Mouse (Mus musculus) thymus, postnatal 14 days (tissue): ENCODE measurements around the gene Tlnrd1.
"Not testable (repeated sequence)": the region's sequence is repeated elsewhere in the genome, so short reads cannot be mapped to it uniquely, and the experiment has no call there.

ENCODE experiments used
- DNase-seq: peaks from one replicate; pipeline ENCODE4 v3.0.0; 2021

Tlnrd1 gene

GRCm38 (mm10) chr7:83884021-83884658 lies at the start of gene Tlnrd1, which contains the start of gene Mesd:
Tlnrd1 (minus strand) TSS chr7:83884305.
Mesd (plus strand) TSS chr7:83884466.
- DNase-seq: peak; percentile 86

- DNase-seq: no peak
Measured at GRCm38 (mm10) chr7:83921637-83922036, 37.5 kb upstream of the Tlnrd1 start.

GRCm38 (mm10) chr7:83920241-83920640 lies 36.1 kb upstream of the Tlnrd1 start:
- no peak for DNase-seq

GRCm38 (mm10) chr7:83914566-83914965 lies 30.5 kb upstream of the Tlnrd1 start:
- peak; percentile 81 for DNase-seq

DNA sequence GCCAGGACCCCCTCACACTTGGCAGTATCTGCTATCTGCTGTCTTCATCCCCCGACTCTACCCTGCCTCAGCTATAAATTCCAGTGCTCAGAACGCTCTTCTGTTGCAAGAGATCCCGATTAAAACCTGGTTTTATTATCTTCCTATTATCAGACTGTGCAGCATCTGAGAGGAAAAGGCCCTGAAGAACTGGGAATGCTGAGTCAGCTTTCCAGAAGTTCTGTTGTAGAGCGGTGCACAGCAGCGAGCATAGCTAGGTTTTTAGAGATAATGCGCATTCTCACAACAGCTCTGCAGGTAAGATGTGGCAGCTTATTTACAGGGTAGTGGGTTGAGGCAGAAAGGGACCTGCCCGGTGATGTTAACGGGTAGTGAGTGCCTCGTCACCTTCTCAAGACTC lies 29.9 kb upstream of the Tlnrd1 start:
- DNase-seq: no peak

DNA sequence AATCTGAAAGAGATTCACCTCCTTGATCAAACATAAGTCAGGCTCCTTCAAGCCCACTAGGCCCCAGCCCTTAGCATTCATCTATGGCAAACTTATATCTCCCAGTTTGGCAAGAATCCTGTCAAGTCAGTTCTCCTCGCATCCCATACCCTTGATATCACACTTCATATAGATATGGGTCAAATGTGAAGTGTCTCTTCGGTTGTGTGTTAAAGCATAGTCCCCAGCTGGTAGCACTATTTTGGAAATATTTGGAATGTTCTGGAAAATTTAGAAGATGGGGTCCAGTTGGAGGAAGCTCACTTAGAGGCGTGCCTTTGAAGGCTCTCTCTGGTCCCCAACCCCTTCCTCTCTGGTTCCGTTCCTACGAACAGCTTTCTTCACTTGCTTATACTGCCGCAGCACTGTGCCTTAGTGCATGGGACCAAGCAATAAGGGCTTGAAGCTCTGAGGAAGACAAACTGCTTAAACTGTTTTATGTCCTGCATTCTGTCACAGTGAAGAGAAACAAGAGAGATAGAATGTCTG lies 29.4 kb upstream of the Tlnrd1 start:
- DNase-seq: no peak

GRCm38 (mm10) chr7:83911909-83912308 lies 27.8 kb upstream of the Tlnrd1 start:
- DNase-seq: peak; percentile 35

DNA sequence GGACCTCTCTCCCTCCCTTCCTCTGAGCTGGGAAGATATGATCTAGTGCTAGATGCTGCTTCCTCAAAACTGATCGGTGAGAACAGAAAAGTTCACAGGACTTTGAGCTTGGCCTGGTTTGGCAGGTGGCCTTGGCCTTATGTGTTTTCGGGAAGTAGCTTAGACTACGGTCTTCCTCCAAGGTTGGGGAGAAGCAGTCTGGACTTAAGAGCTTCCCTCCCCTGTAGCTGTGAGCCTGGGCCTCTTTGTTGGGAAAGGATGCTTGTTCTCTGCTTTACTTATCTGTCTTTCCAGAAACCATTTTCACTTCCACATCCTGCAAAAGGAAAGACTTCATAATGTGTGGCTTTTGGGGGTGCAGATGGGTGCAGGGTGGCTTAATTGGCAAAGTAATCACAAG lies 20.7 kb upstream of the Tlnrd1 start:
- DNase-seq: no peak

GRCm38 (mm10) chr7:83902296-83903145 lies 18.4 kb upstream of the Tlnrd1 start:
- DNase-seq: no peak

GRCm38 (mm10) chr7:83901425-83901824 lies 17.3 kb upstream of the Tlnrd1 start:
- no peak for DNase-seq

GRCm38 (mm10) chr7:83900519-83900918 lies 16.4 kb upstream of the Tlnrd1 start:
- no peak for DNase-seq

- DNase-seq: no peak
Measured at GRCm38 (mm10) chr7:83898267-83898666, 14.2 kb upstream of the Tlnrd1 start.

GRCm38 (mm10) chr7:83896077-83896740 lies 12.1 kb upstream of the Tlnrd1 start:
- no peak for DNase-seq

GRCm38 (mm10) chr7:83894348-83894747 lies 10.2 kb upstream of the Tlnrd1 start:
- DNase-seq: no peak

- no peak for DNase-seq
Measured at GRCm38 (mm10) chr7:83892333-83892669, 8.2 kb upstream of the Tlnrd1 start.

DNA sequence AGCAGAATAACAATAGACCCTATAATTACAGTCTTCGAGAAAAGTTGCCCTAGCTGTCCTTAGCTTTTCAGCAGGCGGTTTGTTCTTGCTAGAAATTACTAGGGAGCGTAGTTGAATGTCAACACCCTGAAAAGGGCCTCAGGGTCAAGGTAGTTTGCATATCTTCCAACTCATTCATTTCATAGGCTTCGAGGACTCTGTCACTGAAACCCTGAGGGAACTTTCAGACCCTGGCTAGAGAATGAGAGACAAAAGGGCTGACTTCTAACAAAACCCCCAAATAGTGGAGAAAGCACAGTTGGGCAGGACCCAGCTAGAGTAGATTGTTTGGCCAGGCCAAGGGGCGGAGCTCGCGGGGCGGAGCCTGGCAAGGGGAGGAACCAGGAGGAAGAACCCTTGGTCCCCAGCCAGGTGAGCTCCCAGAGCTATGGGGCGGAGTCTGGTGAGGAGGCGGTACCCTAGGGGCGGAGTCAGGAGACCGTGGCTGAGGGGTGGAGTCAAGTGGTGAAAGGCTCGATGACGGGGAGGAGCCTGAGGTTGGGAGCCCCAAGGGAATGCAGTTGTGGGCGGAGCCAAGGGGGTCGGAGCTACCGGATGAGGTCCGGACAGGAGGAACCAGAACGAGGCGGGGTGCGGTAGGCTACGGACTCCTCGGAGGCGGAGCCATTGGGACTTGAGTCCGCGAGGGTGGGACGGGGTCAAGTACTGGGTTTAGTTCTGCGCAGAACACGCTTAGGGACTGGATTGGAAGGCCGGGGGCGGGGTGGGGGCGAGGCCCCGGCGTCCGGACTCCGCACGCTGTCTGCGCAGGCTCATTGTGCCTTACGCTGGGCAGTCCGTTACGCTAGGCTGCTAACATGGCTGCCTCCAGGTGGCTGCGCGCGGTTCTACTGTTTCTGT lies 7.6 kb upstream of the Tlnrd1 start:
- DNase-seq: peak; percentile 99

DNA sequence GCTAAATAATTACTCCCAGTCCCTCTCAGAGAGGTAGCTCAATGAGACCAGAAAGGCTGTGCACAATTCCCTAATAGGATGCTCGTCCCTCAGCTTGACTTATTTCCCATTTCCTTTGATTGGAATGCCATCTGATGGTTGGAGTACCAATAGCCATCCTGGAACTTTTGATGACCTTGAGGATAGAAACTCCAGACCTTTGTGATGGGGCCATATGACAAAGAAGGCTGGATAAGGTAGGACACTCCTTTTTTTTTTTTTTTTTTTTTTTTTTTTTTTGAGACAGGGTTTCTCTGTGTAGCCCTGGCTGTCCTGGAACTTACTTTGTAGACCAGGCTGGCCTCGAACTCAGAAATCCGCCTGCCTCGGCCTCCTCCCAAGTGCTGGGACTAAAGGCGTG lies 5.8 kb upstream of the Tlnrd1 start:
- DNase-seq: not testable (repeated sequence)

DNA sequence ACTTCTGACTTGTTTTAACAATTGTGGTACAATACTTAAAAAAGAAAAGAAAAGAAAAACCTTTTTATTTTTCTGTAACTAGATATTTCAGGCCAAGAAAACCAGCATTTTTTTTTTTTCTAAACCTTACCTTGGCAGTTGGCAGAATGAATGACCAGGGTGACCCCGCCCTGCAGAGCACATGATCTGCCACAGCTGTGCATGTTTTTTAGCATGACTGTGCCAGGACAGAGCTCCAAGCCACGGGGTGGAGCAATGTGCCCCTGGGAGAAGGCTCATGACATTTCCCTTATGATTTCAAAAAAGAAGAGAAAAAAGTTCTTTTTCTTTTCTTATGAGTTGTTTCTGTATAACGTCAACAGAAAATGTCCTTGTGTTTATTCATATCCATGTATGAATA lies 5.3 kb upstream of the Tlnrd1 start:
- no peak for DNase-seq

- DNase-seq: no peak
Measured at GRCm38 (mm10) chr7:83886366-83887129, 2.4 kb upstream of the Tlnrd1 start.

DNA sequence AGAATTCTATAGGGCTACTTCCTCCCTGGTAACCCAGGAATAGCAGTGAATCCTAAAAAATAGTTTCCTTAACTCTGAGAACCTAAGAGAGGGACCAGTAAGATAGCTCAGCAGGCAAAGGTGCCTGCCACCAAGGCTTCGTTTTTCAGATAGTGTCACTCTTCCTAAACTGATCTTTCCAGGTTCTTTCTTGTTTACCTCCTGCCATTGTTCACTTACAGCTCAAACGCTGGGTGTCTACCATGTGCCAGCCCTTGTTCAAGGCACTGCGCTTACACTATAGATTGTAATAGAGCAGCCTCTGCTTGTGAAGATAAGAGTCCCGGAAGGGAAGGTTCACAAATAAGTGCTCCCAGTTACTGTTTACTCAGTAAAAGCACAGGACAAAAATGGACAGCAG lies 1.7 kb upstream of the Tlnrd1 start:
- DNase-seq: no peak

GRCm38 (mm10) chr7:83884921-83885532 lies 922 bp upstream of the Tlnrd1 start:
- peak; percentile 10 for DNase-seq
